Mouse (Mus musculus): ENCODE measurements around the gene Cacnb1. TPM values are rescaled to one million over a fixed set of nuclear protein-coding genes. Genes with fewer than 3 reads are reported as not detected.

Gene Cacnb1
- polyA plus RNA-seq, 1 experiment from 2014 or later: 41.5 TPM

DNA sequence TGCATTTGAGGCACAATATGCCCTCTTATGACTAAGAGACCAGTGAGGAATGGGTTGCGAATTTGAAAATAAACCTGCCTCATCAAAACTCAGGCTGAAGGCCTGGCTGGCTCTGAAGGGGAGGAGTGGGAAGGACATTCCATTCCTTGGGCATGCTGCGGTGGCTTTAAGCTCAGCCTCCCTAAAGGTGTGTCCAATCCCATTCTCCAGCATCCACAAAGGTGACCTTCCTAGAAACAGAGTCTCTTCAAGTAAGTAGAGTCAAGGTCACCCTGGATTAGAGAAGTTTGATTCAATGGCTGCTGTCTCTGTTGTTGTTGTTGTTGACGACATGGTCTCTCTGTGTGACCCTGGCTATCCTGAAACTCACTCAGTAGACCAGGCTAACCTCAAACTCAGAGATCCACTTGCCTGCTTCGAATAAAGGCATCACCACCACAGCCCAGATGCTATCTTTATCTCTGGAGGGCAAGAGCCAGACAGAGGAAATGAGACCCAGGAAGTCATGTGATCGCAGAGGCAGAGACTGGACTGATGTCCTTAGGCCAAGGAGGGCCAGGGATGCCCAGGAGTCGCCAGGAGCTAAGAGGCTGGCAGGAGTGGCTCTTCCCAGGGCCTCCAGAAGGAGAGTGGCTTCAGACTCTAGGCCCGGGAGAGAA, 64.1 kb downstream of the Cacnb1 start:
- WGBS: 85% methylated on average over 7 of the region's 7 CpGs
- Histone ChIP-seq H3K9ac (replicated peaks) (no peak overlapping the region), H3K27ac (replicated peaks) (no peak overlapping the region), H3K9me3 (no peaks in the 10 kb centered on the region), H3K36me3 (no peaks in the 10 kb centered on the region), H3K4me2 (replicated peaks) (no peak overlapping the region), H3K4me3 (no peak overlapping the region), H3K27me3 (no peaks in the 10 kb centered on the region), H3K4me1 (peaks cover 4% of the 10 kb centered on the region; the same call in 1 of the 2 replicates)
- ATAC-seq (replicated peaks): no peak

DNA sequence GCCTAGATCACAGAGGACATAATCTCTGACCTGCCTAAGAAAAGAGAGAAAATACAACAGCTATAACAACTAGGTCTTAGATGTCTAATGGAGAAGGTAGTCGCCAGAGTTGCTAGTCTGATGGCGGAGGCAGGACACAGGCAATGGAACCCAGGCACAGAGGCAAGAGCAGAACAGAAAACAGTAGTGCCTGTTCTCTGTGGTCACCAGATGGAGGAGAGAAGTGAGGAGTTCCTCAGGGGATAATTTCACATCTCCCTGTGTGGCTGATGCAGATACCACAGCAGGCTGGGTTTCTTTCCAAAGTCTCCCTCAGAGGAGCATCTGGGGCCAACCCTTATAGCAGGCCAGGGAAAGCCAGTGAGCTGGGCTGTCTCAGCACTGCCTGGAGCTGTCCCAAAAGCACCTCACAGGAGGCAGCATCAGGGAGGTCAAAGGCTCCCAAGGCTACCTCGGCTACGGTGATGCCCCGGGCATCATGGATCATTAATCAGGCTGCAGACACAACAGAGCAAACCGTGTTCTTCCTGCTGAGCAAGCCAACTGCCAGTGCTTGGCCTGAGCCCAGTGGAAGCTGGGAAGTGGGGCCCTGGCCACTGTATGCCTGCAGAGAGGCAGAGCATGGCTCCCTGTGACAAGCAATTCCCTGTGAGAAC, 65.8 kb downstream of the Cacnb1 start:
- no peak for ATAC-seq (replicated peaks)
- Histone ChIP-seq H3K4me1 (peaks cover 4% of the 10 kb centered on the region; the same call in 1 of the 2 replicates), H3K4me2 (replicated peaks) (no peak overlapping the region), H3K9ac (replicated peaks) (no peak overlapping the region), H3K36me3 (no peaks in the 10 kb centered on the region), H3K4me3 (no peak overlapping the region), H3K9me3 (no peaks in the 10 kb centered on the region), H3K27ac (replicated peaks) (no peak overlapping the region), H3K27me3 (no peaks in the 10 kb centered on the region)
- 56% methylated on average over 6 of the region's 6 CpGs for WGBS

- H3K4me3 ChIP-seq: no peak overlapping the region
- no peaks in the 10 kb centered on the region for H3K27me3 ChIP-seq
- H3K9me3 ChIP-seq: no peaks in the 10 kb centered on the region
- ATAC-seq (replicated peaks): no peak; the same call in 1 of the 2 replicates
- no peak overlapping the region for H3K27ac ChIP-seq (replicated peaks)
- WGBS: 43% methylated on average over 4 of the region's 4 CpGs
- no peaks in the 10 kb centered on the region for H3K36me3 ChIP-seq
- H3K4me1 ChIP-seq: peaks cover 4% of the 10 kb centered on the region; the same call in 1 of the 2 replicates
- H3K4me2 ChIP-seq (replicated peaks): no peak overlapping the region
- H3K9ac ChIP-seq (replicated peaks): no peak overlapping the region
Observed at GRCm38 (mm10) chr11:97955915-97956314, 66.9 kb downstream of the Cacnb1 start.

GRCm38 (mm10) chr11:97955146-97955902, 67.5 kb downstream of the Cacnb1 start:
- Histone ChIP-seq H3K4me2 (replicated peaks) (no peak overlapping the region), H3K27me3 (no peaks in the 10 kb centered on the region), H3K4me1 (peaks cover 8% of the 10 kb centered on the region; the same call in 1 of the 2 replicates), H3K36me3 (no peaks in the 10 kb centered on the region), H3K9ac (replicated peaks) (no peak overlapping the region), H3K4me3 (no peak overlapping the region), H3K27ac (replicated peaks) (no peak overlapping the region), H3K9me3 (no peaks in the 10 kb centered on the region)
- no peak for ATAC-seq (replicated peaks)
- 87% methylated on average over 9 of the region's 9 CpGs for WGBS

GRCm38 (mm10) chr11:97954469-97955141, 68.2 kb downstream of the Cacnb1 start:
- Histone ChIP-seq H3K4me2 (replicated peaks) (no peak overlapping the region), H3K9ac (replicated peaks) (no peak overlapping the region), H3K4me1 (peaks cover 12% of the 10 kb centered on the region; the same call in 1 of the 2 replicates), H3K4me3 (no peak overlapping the region), H3K9me3 (no peaks in the 10 kb centered on the region), H3K27ac (replicated peaks) (no peak overlapping the region), H3K27me3 (no peaks in the 10 kb centered on the region), H3K36me3 (no peaks in the 10 kb centered on the region)
- WGBS: 62% methylated on average over 14 of the region's 14 CpGs
- ATAC-seq (replicated peaks): no peak

DNA sequence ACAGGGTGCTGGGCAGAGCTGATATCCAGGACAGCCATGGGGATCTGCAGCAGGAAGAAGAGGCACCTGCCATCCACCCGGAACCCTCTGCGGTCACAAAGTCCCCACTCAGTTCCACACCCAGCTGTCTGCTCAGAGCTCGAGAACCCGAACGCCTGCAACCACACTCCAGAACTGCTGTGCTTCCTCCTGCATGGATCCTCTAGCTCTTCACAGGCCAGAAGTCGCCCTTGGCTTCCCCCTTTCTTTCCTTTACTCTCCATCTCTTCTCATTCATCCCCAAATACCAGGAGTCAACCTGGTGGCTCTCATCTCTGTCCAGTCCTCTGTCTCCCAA, 68.9 kb downstream of the Cacnb1 start:
- H3K4me1 ChIP-seq: peaks cover 8% of the 10 kb centered on the region; the same call in 1 of the 2 replicates
- H3K9me3 ChIP-seq: no peaks in the 10 kb centered on the region
- no peak for ATAC-seq (replicated peaks)
- H3K27ac ChIP-seq (replicated peaks): no peak overlapping the region
- H3K36me3 ChIP-seq: no peaks in the 10 kb centered on the region
- WGBS: 96% methylated on average over 6 of the region's 6 CpGs
- no peak overlapping the region for H3K4me2 ChIP-seq (replicated peaks)
- no peaks in the 10 kb centered on the region for H3K27me3 ChIP-seq
- no peak overlapping the region for H3K4me3 ChIP-seq
- no peak overlapping the region for H3K9ac ChIP-seq (replicated peaks)

- 89% methylated on average over 16 of the region's 16 CpGs for whole genome bisulfite sequencing
- H3K4me1 ChIP-seq: peaks cover 8% of the 10 kb centered on the region; the same call in 1 of the 2 replicates
- no peak for ATAC-seq (replicated peaks)
- H3K4me3 ChIP-seq: no peak overlapping the region
- no peak overlapping the region for H3K9ac ChIP-seq (replicated peaks)
- no peak overlapping the region for H3K27ac ChIP-seq (replicated peaks)
- H3K27me3 ChIP-seq: no peaks in the 10 kb centered on the region
- no peak overlapping the region for H3K4me2 ChIP-seq (replicated peaks)
- H3K9me3 ChIP-seq: no peaks in the 10 kb centered on the region
- H3K36me3 ChIP-seq: no peaks in the 10 kb centered on the region
Observed at GRCm38 (mm10) chr11:97953179-97953938, 69.5 kb downstream of the Cacnb1 start.

- no peak overlapping the region for H3K9ac ChIP-seq (replicated peaks)
- WGBS: 68% methylated on average over 1 of the region's 1 CpGs
- H3K36me3 ChIP-seq: no peaks in the 10 kb centered on the region
- H3K4me3 ChIP-seq: no peak overlapping the region
- no peak overlapping the region for H3K4me2 ChIP-seq (replicated peaks)
- no peaks in the 10 kb centered on the region for H3K9me3 ChIP-seq
- H3K27ac ChIP-seq (replicated peaks): no peak overlapping the region
- H3K27me3 ChIP-seq: no peaks in the 10 kb centered on the region
- ATAC-seq (replicated peaks): no peak
- peaks cover 8% of the 10 kb centered on the region; the same call in 1 of the 2 replicates for H3K4me1 ChIP-seq
Observed at GRCm38 (mm10) chr11:97952367-97953006, 70.3 kb downstream of the Cacnb1 start.

Small RNA genes lying within 50 kb of the gene (microRNA-seq; reads per million reads assigned to microRNA genes)
- not detected for gene Gm27597

Other genes starting within 250 kb of the Cacnb1 start
- gene 1700001P01Rik, start 247.1 kb downstream of the Cacnb1 start, polyA plus RNA-seq (2015; fragmentation: Nextera tagmentation; extraction: Ambion mirVana): 0.39 and 0.75 TPM in 2 replicates
- gene Rpl23, start 240.6 kb downstream of the Cacnb1 start, polyA plus RNA-seq (2015; fragmentation: Nextera tagmentation; extraction: Ambion mirVana): 327 and 370 TPM in 2 replicates
- gene Lasp1, start 224.0 kb downstream of the Cacnb1 start, polyA plus RNA-seq (2015; fragmentation: Nextera tagmentation; extraction: Ambion mirVana): 129 and 132 TPM in 2 replicates
- gene B230217C12Rik, start 182.3 kb downstream of the Cacnb1 start, polyA plus RNA-seq (2015; fragmentation: Nextera tagmentation; extraction: Ambion mirVana): 17.8 and 21.0 TPM in 2 replicates
- gene Fbxo47, start 138.9 kb downstream of the Cacnb1 start, polyA plus RNA-seq (2015; fragmentation: Nextera tagmentation; extraction: Ambion mirVana): 0.67 and 1.0 TPM in 2 replicates
- gene Plxdc1, start 36.6 kb downstream of the Cacnb1 start, polyA plus RNA-seq (2015; fragmentation: Nextera tagmentation; extraction: Ambion mirVana): 0.65 and 0.89 TPM in 2 replicates
- 6.9 and 7.0 TPM in 2 replicates for gene Arl5c, start 26.9 kb downstream of the Cacnb1 start, polyA plus RNA-seq (2015; fragmentation: Nextera tagmentation; extraction: Ambion mirVana)
- gene Rpl19, start 3.7 kb upstream of the Cacnb1 start, polyA plus RNA-seq (2015; fragmentation: Nextera tagmentation; extraction: Ambion mirVana): 667 and 700 TPM in 2 replicates
- 2.9 and 3.2 TPM in 2 replicates for gene Stac2, start 30.4 kb upstream of the Cacnb1 start, polyA plus RNA-seq (2015; fragmentation: Nextera tagmentation; extraction: Ambion mirVana)
- gene Fbxl20, start 127.4 kb upstream of the Cacnb1 start, polyA plus RNA-seq (2015; fragmentation: Nextera tagmentation; extraction: Ambion mirVana): 38.4 and 42.0 TPM in 2 replicates
- 70.0 and 75.0 TPM in 2 replicates for gene Med1, start 170.3 kb upstream of the Cacnb1 start, polyA plus RNA-seq (2015; fragmentation: Nextera tagmentation; extraction: Ambion mirVana)
- gene Cdk12, start 180.0 kb upstream of the Cacnb1 start, polyA plus RNA-seq (2015; fragmentation: Nextera tagmentation; extraction: Ambion mirVana): 13.6 and 15.8 TPM in 2 replicates